Mouse (Mus musculus) CD4-positive naive resting alpha-beta T cell, adult 76 days (primary cell): ENCODE data around the gene Rnf103. TPM values are rescaled to one million over a fixed set of nuclear protein-coding genes. Genes with fewer than 3 reads are reported as not detected.

Experiments used
- total RNA-seq: library from RNA; stranded (reverse); gene quantifications from one replicate; pipeline ENCODE4 v1.2.4, GENCODE M21; 2023

The Rnf103 gene
- total RNA-seq = 66.0 TPM

GRCm38 (mm10) chr6:71493675-71494340 is at the start of gene Rnf103:
Rnf103 (plus strand) TSS chr6:71493894.

DNA sequence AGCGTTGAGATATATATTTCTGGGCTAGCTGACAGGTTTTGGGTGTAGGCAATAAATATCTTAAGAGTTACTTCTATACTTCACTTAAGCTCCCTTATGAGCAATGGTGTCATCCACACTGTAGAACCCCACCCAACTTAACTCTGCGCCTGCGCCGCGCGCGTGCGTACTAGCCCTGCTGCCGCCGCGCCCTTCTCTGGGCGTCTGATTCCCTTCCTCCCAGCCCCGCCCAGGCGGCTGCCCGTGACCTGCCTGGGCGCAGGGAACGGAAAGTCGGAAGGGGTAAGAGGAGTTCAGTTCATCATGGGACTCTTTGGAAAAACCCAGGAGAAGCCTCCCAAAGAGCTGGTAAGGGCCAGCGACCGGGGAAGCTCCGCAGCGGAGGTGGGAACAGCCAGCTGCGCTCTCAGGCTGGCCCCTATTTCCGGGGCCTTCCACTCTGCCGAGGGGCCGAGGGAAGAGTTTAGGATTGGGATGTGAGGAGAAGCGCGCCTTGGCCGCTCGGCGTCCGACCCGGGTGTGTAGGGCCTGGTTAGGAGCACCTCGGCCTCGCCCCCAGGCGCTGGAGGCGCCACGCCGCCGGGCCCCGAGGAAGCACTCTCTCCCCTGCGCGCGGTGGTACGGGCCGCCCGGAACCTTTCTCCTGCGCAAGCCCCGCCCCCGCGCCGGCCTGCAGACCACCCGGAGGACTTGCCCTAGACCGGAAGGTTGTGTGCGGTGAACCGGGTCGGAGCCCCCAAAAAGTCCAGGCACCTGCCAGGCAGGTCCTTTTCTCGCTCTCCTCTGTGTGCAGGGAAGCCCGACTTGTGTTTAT is 50.2 kb downstream of the Rnf103 start, which contains the start of gene Chmp3:
Gene Chmp3 (plus strand): TSS at position 112 of the 814 bp plus-strand sequence.

Other genes with a start within 250 kb of the Rnf103 start
- 30.6 TPM for gene Krcc1, start 222.2 kb upstream of the Rnf103 start, total RNA-seq
- 0.21 TPM for gene Smyd1, start 171.7 kb upstream of the Rnf103 start, total RNA-seq
- 11.2 TPM for gene Cd8b1, start 171.1 kb upstream of the Rnf103 start, total RNA-seq
- 6.5 TPM for gene Cd8a, start 120.5 kb upstream of the Rnf103 start, total RNA-seq
- gene Rmnd5a, start 53.3 kb upstream of the Rnf103 start, total RNA-seq = 71.4 TPM
- 45.3 TPM for gene Chmp3, start 49.9 kb downstream of the Rnf103 start, total RNA-seq
- gene Kdm3a, start 139.1 kb downstream of the Rnf103 start, total RNA-seq = 209 TPM
- 0.32 TPM for gene Reep1, start 213.7 kb downstream of the Rnf103 start, total RNA-seq